Mouse (Mus musculus) ES-Bruce4 (cell line): ENCODE data around the gene Tmem17. TPM values are rescaled to one million over a fixed set of nuclear protein-coding genes. Genes with fewer than 3 reads are reported as not detected.
A peak's percentile ranks its signal among the peaks of the same experiment; 100 is the strongest.

Experiments used
- H3K27ac ChIP-seq: 2 replicates; pipeline ENCODE4 v1.5.1; 2012; ENCODE audit warnings: low read length, inconsistent platforms; ENCODE audit not compliant: insufficient read depth
- H3K27me3 ChIP-seq: 2 replicates; pipeline ENCODE4 v1.6.1; 2012; ENCODE audit warnings: mild to moderate bottlenecking, low read length, inconsistent platforms; ENCODE audit not compliant: control insufficient read depth, poor library complexity, insufficient read depth, severe bottlenecking
- H3K36me3 ChIP-seq: 2 replicates; pipeline ENCODE4 v1.6.1; 2012; ENCODE audit warnings: inconsistent platforms, mild to moderate bottlenecking, low read length, moderate library complexity; ENCODE audit not compliant: control insufficient read depth, poor library complexity, insufficient read depth, severe bottlenecking
- H3K4me1 ChIP-seq: one replicate; pipeline ENCODE4 v1.8.1; 2011; ENCODE audit warnings: low read length; ENCODE audit not compliant: control insufficient read depth, insufficient read depth
- H3K4me3 ChIP-seq: 2 replicates; pipeline ENCODE4 v1.5.1; 2011; ENCODE audit warnings: low read depth, mild to moderate bottlenecking, low read length
- H3K9ac ChIP-seq: 2 replicates; pipeline ENCODE4 v1.6.1; 2012; ENCODE audit warnings: low read depth, mild to moderate bottlenecking, inconsistent platforms; ENCODE audit not compliant: poor library complexity, severe bottlenecking
- H3K9me3 ChIP-seq: replicated peaks from 2 replicates; pipeline ENCODE4 v1.6.1; 2012; ENCODE audit warnings: mild to moderate bottlenecking, low read length, inconsistent platforms; ENCODE audit not compliant: control insufficient read depth, poor library complexity, insufficient read depth, severe bottlenecking
- CTCF ChIP-seq: IDR thresholded peaks from one replicate; pipeline ENCODE4 v1.8.1; 2011; ENCODE audit warnings: low read depth, low read length
- EP300 ChIP-seq: IDR thresholded peaks from 2 replicates; pipeline ENCODE4 v1.6.1; 2011; ENCODE audit warnings: low read depth, low read length; ENCODE audit not compliant: insufficient read depth
- POLR2A ChIP-seq: IDR thresholded peaks from one replicate; pipeline ENCODE4 v1.8.1; 2011; ENCODE audit warnings: low read length; ENCODE audit not compliant: insufficient read depth
- polyA plus RNA-seq: library from polyadenylated mRNA; stranded (reverse); fragments of >200 nt; gene quantifications from 2 replicates; pipeline ENCODE4 v1.2.4, GENCODE M21; 2011; ENCODE audit warnings: low read depth; ENCODE audit not compliant: missing spikeins, insufficient read depth, insufficient read length

Gene Tmem17
- polyA plus RNA-seq, 1 experiment, result 5.6 TPM

DNA sequence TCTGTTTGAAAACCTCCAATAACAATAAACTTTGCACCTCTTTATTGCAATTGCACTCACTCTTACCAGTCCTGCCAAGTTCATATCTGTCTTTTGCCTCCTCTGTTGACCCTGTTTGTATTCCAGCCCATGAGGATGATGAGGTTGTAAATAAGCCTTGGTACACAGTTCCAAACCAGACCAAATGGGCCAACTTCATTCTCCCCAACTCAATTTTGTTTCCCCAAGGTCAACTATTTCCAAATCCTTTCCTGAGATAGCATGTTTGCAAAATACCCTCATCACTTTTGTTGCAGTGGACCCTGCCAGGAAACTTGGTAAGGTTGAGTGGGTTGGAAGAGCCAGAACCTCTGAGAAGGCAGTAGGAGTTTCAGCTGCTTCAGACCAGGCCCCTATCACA is 16.9 kb upstream of the Tmem17 start:
- TF ChIP-seq EP300 (no peak), POLR2A (no peak), CTCF (no peak)
- Histone ChIP-seq H3K9me3 (no peaks in the 10 kb centered on the region), H3K36me3 (no peaks in the 10 kb centered on the region), H3K4me1 (no peaks in the 10 kb centered on the region), H3K27me3 (no peaks in the 10 kb centered on the region; the same call in 1 of the 2 replicates), H3K4me3 (no peak overlapping the region), H3K27ac (no peak overlapping the region), H3K9ac (no peak overlapping the region)

DNA sequence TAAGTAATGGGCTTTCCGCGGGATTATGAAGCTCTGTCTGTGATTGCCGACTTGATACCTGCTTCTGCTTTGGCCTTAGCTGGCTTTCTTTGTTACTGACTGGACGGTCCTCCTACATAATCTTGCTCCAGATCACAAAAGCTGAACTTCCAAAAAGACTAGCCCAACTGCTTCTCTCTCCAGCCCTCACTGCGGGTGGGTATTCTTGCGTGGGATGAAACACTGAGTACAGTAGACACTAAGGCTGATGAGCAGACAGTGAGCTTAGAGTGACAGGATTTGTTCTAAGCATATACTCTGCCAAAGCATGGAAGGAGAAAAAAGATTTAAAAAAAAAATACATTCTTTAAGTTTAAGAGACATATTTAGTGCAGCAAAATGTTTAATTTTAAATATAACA is 12.5 kb upstream of the Tmem17 start:
- H3K27me3 ChIP-seq, result no peaks in the 10 kb centered on the region
- H3K4me3 ChIP-seq, result no peak overlapping the region
- no peaks in the 10 kb centered on the region for H3K9me3 ChIP-seq
- H3K36me3 ChIP-seq, result no peaks in the 10 kb centered on the region
- no peak overlapping the region for H3K27ac ChIP-seq
- TF ChIP-seq POLR2A (no peak), EP300 (no peak), CTCF (no peak)
- H3K9ac ChIP-seq, result no peak overlapping the region
- H3K4me1 ChIP-seq, result no peaks in the 10 kb centered on the region

DNA sequence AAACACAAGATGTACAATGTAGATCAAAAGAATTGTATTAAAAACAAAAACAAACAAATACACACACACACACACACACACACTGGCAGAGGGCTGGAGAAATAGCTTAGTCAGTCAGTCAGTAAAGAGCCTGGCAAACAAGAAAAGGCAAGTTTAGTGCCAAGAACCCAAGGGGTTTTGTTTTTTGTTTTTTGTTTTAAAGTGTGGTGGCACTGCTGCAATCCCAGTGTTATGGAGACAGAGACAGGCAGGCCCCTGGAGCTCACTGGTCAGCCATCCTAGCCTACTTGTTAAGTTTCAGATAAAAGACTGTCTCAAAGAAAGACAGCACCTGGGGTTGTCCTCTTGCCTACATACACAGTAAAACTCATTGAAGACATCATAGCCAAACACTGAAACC is 12.0 kb upstream of the Tmem17 start:
- Histone ChIP-seq H3K9ac (no peak overlapping the region), H3K4me1 (no peaks in the 10 kb centered on the region), H3K27ac (no peak overlapping the region), H3K9me3 (no peaks in the 10 kb centered on the region), H3K4me3 (no peak overlapping the region), H3K27me3 (no peaks in the 10 kb centered on the region), H3K36me3 (no peaks in the 10 kb centered on the region)
- no peak for TF ChIP-seq EP300
- no peak for TF ChIP-seq POLR2A
- no peak for TF ChIP-seq CTCF

DNA sequence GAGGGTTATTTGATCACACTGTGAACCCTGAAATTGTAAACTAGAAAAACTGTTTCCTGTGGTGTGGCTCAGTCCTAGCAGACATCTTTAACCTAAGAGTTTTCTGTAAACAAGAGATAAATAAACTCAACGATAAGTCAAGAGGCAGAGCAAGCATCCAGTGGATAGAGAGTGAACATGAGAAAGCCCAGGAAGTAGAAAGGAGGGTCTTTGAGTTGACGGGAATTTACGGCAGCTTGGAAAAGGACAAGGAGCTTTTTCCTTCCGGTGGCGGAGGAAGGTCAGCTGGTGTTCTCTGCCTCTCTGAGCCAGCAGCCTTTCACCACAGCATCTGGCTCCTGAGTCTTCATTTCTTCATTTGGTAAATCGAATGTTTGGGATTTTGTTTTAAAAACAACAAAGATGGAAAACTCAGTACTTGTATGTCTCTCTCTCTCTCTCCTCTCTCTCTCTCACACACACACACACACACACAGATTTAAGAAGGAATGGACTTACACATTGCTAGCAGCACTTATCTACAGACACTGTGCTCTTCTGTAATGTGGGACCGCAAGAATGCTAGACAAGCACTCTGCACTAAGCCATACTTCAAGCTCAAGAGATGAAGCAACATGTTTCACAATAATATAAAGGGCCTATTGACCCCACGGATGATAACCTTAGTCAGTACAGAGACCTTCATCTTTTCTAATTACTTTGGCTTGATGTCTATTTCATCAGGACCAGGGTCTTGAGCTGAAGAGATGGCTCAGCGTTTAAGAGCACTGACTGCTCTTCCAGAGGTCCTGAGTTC is 10.9 kb upstream of the Tmem17 start:
- H3K27me3 ChIP-seq, result no peaks in the 10 kb centered on the region
- H3K9ac ChIP-seq, result no peak overlapping the region
- no peak overlapping the region for H3K27ac ChIP-seq
- H3K36me3 ChIP-seq, result no peaks in the 10 kb centered on the region
- H3K4me1 ChIP-seq, result no peaks in the 10 kb centered on the region
- H3K4me3 ChIP-seq, result no peak overlapping the region
- no peak for TF ChIP-seq EP300
- no peak for TF ChIP-seq POLR2A
- TF ChIP-seq CTCF, result no peak
- peaks cover 5% of the 10 kb centered on the region for H3K9me3 ChIP-seq

DNA sequence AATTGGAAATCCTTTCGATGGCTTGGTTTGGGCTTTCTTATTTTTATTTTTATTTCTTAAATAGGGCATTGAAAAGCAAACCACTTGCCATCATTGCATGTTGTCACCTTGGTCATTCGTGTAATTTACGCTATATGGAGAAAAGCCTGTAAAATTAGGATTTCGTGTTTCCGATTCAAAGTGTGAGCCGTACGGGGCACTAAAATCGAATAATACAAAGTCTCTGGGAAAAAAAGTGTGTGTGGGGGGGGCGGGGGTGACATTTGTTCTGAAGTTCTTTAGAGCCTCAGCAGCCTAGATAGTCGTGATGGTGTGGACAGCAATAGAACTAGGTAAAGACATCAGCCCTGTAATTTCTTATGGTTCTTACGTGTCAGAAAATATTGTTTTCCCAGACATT is 1.2 kb downstream of the Tmem17 start:
- no peak for TF ChIP-seq POLR2A
- no peak for TF ChIP-seq EP300
- Histone ChIP-seq H3K27me3 (no peaks in the 10 kb centered on the region), H3K9me3 (peaks cover 6% of the 10 kb centered on the region; the same call in 1 of the 2 replicates), H3K36me3 (no peaks in the 10 kb centered on the region), H3K27ac (peak overlapping the region; percentile 35; the same call in 1 of the 2 replicates), H3K4me3 (no peak overlapping the region), H3K4me1 (no peaks in the 10 kb centered on the region), H3K9ac (peak overlapping the region; percentile 93)

DNA sequence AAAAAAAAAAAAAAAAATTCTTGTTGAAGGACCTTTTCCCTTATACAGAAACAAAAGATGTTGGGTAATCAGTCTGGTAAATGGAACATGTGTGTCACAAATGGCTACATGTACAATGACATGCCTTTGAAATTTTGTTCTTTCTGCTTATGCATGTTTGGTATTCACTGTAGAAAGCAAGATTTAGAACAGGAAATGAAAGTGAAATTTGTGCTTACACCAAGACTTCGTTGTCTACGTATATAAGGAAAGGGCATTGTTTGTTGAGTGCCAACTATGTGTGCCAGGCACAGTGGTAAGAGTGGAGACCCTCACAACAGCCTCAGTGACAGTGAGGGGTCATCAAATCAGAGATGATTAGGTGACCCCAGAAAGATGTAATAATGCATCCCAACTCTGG is 3.2 kb downstream of the Tmem17 start:
- no peak overlapping the region for H3K9ac ChIP-seq
- H3K36me3 ChIP-seq, result no peaks in the 10 kb centered on the region
- no peak for TF ChIP-seq EP300
- TF ChIP-seq CTCF, result no peak
- TF ChIP-seq POLR2A, result no peak
- H3K9me3 ChIP-seq, result peaks cover 10% of the 10 kb centered on the region
- H3K4me1 ChIP-seq, result no peaks in the 10 kb centered on the region
- H3K27ac ChIP-seq, result no peak overlapping the region
- no peaks in the 10 kb centered on the region for H3K27me3 ChIP-seq
- H3K4me3 ChIP-seq, result no peak overlapping the region
